Mouse (Mus musculus) limb, embryonic 14.5 days (tissue): Measurements from ENCODE around the gene Ankrd12. TPM values are rescaled to one million over a fixed set of nuclear protein-coding genes. Genes with fewer than 3 reads are reported as not detected.

Experiments used
- ATAC-seq: fragments of 200-750 bp; cut with Nextera tagmentation; 2 replicates; pipeline ENCODE4 v1.8.0; 2017; ENCODE audit warnings: low read depth, moderate number of reproducible peaks, moderate TSS enrichment; ENCODE audit not compliant: low FRiP score
- DNase-seq: peaks from one replicate; pipeline ENCODE4 v3.0.0-alpha.2; 2015; ENCODE audit warnings: low spot score
- H3K27ac ChIP-seq: fragments of 300-500 bp; sonication (generic); replicated peaks from 2 replicates; pipeline ENCODE4 v1.5.1; 2014; ENCODE audit warnings: low read depth, mild to moderate bottlenecking, low read length, moderate library complexity, mixed read lengths
- H3K27me3 ChIP-seq: fragments of 300-500 bp; sonication (generic); 2 replicates; pipeline ENCODE4 v1.6.1; 2014; ENCODE audit warnings: low read length, mixed read lengths; ENCODE audit not compliant: control insufficient read depth, insufficient read depth
- H3K36me3 ChIP-seq: fragments of 300-500 bp; sonication (generic); 2 replicates; pipeline ENCODE4 v1.6.1; 2014; ENCODE audit warnings: mild to moderate bottlenecking, low read length, moderate library complexity, mixed read lengths; ENCODE audit not compliant: control insufficient read depth, insufficient read depth
- H3K4me1 ChIP-seq: fragments of 300-500 bp; sonication (generic); 2 replicates; pipeline ENCODE4 v1.6.1; 2014; ENCODE audit warnings: antibody characterized with exemption, low read length, mixed read lengths; ENCODE audit not compliant: control insufficient read depth, insufficient read depth
- H3K4me2 ChIP-seq: fragments of 300-500 bp; sonication (generic); replicated peaks from 2 replicates; pipeline ENCODE4 v1.6.1; 2014; ENCODE audit warnings: low read depth, mild to moderate bottlenecking, low read length, moderate library complexity; ENCODE audit not compliant: severe bottlenecking
- H3K4me3 ChIP-seq: fragments of 300-500 bp; sonication (generic); replicated peaks from 2 replicates; pipeline ENCODE4 v1.5.1; 2014; ENCODE audit warnings: low read length
- H3K9ac ChIP-seq: fragments of 300-500 bp; sonication (generic); 2 replicates; pipeline ENCODE4 v1.6.1; 2014; ENCODE audit warnings: mild to moderate bottlenecking, low read depth, low read length, moderate library complexity; ENCODE audit not compliant: severe bottlenecking
- H3K9me3 ChIP-seq: fragments of 300-500 bp; sonication (generic); 2 replicates; pipeline ENCODE4 v1.6.1; 2016; ENCODE audit warnings: low read length; ENCODE audit not compliant: control insufficient read depth
- POLR2A ChIP-seq: fragments of 200-500 bp; IDR thresholded peaks from 2 replicates; pipeline ENCODE4 v1.8.0; 2012; ENCODE audit warnings: inconsistent platforms, mild to moderate bottlenecking, moderate library complexity, borderline replicate concordance; ENCODE audit not compliant: insufficient read depth, insufficient read length; ENCODE audit errors: extremely low read depth
- WGBS: fragments of 180-500 bp; shearing (Covaris S2); extraction: QIAGEN DNeasy Blood & Tissue Kit; methylation state at CpG from one replicate; pipeline ENCODE4 v1.1.7; 2014; 5-methylcytosine and 5-hydroxymethylcytosine counted together
- polyA plus RNA-seq, 2 experiments: library from polyadenylated mRNA; depleted of rRNA in 1 of 2; stranded (reverse) in 1 of 2; unstranded in 1 of 2; fragments of >200 nt; fragmentation: Nextera tagmentation in 1 of 2; extraction: Ambion mirVana in 1 of 2; gene quantifications; 2 replicates each; pipeline versions ENCODE4 v1.2.1 to v1.2.3; 2012 to 2014

Gene Ankrd12
- polyA plus RNA-seq, 2 experiments, result 7.9 to 22.5 TPM

GRCm38 (mm10) chr17:65924218-65924617 is 152.7 kb downstream of the Ankrd12 start:
- WGBS, result 70% methylated on average over 5 of the region's 5 CpGs
- ATAC-seq (no peak), DNase-seq (no peak)
- Histone ChIP-seq H3K4me2 (no peak overlapping the region), H3K27ac (no peak overlapping the region), H3K9me3 (no peaks in the 10 kb centered on the region), H3K27me3 (no peaks in the 10 kb centered on the region), H3K9ac (no peak overlapping the region), H3K36me3 (peaks cover 59% of the 10 kb centered on the region), H3K4me1 (no peaks in the 10 kb centered on the region), H3K4me3 (no peak overlapping the region)
- no peak for TF ChIP-seq POLR2A

GRCm38 (mm10) chr17:65921975-65922374 is 154.9 kb downstream of the Ankrd12 start:
- WGBS, result 69% methylated on average over 6 of the region's 6 CpGs
- Histone ChIP-seq H3K4me3 (no peak overlapping the region), H3K9ac (no peak overlapping the region), H3K27me3 (no peaks in the 10 kb centered on the region), H3K9me3 (no peaks in the 10 kb centered on the region), H3K4me1 (no peaks in the 10 kb centered on the region), H3K4me2 (no peak overlapping the region), H3K27ac (no peak overlapping the region), H3K36me3 (peaks cover 56% of the 10 kb centered on the region)
- DNase-seq (no peak), ATAC-seq (no peak)
- no peak for TF ChIP-seq POLR2A

DNA sequence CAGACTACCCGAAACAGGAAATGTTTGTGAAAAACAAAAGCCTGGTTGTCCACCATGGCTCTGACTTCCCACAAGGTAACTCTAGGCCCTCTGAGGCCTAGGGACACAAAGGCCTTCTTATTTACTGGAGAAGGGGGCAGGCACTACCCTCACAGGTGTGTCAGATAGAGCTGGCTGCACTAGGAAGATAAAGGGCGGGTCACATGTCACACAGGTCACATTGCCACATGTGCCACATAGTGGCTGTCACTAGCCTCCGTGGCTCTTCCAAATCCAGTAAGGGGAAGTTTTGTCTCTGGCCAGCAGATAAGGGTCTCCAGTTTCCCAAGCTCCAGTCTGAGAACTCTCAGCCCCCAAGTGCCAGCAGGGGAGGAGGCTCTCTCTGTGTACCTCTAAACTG is 157.7 kb downstream of the Ankrd12 start:
- Histone ChIP-seq H3K36me3 (peaks cover 32% of the 10 kb centered on the region), H3K9ac (no peak overlapping the region), H3K27ac (no peak overlapping the region), H3K4me3 (no peak overlapping the region), H3K27me3 (no peaks in the 10 kb centered on the region), H3K9me3 (no peaks in the 10 kb centered on the region), H3K4me1 (peaks cover 3% of the 10 kb centered on the region), H3K4me2 (no peak overlapping the region)
- DNase-seq, result no peak
- no peak for ATAC-seq
- TF ChIP-seq POLR2A, result no peak
- 67% methylated on average over 3 of the region's 3 CpGs for WGBS

DNA sequence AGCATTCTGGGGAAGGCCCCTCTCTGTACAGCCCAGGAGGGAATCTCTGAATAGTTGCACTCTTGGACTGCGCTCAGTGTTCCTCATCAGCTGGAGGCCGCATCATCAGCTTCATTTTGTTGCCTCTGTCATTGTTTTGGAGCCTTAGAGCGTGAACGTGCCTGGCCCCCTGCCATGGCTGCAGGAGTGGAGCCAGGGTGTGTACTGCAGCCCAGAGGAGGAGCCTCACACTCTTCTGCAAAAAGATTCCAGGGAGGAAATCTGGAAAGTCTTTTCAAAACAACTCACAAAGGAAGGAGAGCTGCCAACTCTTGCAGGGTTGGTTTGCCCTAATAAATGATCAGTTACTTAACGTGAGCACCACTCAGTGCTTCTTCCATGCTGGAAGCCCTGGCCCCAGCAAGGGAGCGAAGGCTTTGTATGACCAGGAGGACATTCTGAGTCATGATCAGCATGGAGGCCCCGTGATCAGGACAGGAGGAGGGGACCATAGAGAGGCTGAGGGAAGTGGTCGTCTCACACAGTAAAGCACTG is 160.7 kb downstream of the Ankrd12 start:
- DNase-seq (peak; percentile 85), ATAC-seq (peak; percentile 88)
- H3K27ac ChIP-seq, result peak overlapping the region; percentile 90
- peaks cover 3% of the 10 kb centered on the region for H3K4me1 ChIP-seq
- no peaks in the 10 kb centered on the region for H3K27me3 ChIP-seq
- H3K36me3 ChIP-seq, result 0 out of 2 replicates have a peak, but pooled peaks cover 5% of the 10 kb centered on the region
- no peak overlapping the region for H3K9ac ChIP-seq
- no peak overlapping the region for H3K4me2 ChIP-seq
- 50% methylated on average over 8 of the region's 8 CpGs for WGBS
- no peaks in the 10 kb centered on the region for H3K9me3 ChIP-seq
- no peak overlapping the region for H3K4me3 ChIP-seq
- no peak for TF ChIP-seq POLR2A

Other genes with a start within 250 kb of the Ankrd12 start
- 39.9 and 44.2 TPM in 2 replicates for gene Ralbp1, start 191.3 kb downstream of the Ankrd12 start, polyA plus RNA-seq (2012; rRNA removed)
- gene Ralbp1, start 191.3 kb downstream of the Ankrd12 start, polyA plus RNA-seq (2014; fragmentation: Nextera tagmentation; extraction: Ambion mirVana), result 132 and 137 TPM in 2 replicates
- gene Twsg1, start 125.9 kb downstream of the Ankrd12 start, polyA plus RNA-seq (2012; rRNA removed), result 91.8 and 103 TPM in 2 replicates
- gene Twsg1, start 125.9 kb downstream of the Ankrd12 start, polyA plus RNA-seq (2014; fragmentation: Nextera tagmentation; extraction: Ambion mirVana), result 158 and 175 TPM in 2 replicates
- gene Ndufv2, start 24.5 kb upstream of the Ankrd12 start, polyA plus RNA-seq (2012; rRNA removed), result 73.1 and 115 TPM in 2 replicates
- gene Ndufv2, start 24.5 kb upstream of the Ankrd12 start, polyA plus RNA-seq (2014; fragmentation: Nextera tagmentation; extraction: Ambion mirVana), result 315 and 316 TPM in 2 replicates
- 53.3 and 55.8 TPM in 2 replicates for gene Washc1, start 34.5 kb upstream of the Ankrd12 start, polyA plus RNA-seq (2012; rRNA removed)
- 39.4 and 41.7 TPM in 2 replicates for gene Washc1, start 34.5 kb upstream of the Ankrd12 start, polyA plus RNA-seq (2014; fragmentation: Nextera tagmentation; extraction: Ambion mirVana)
- 27.8 and 30.3 TPM in 2 replicates for gene Ddx11, start 46.4 kb upstream of the Ankrd12 start, polyA plus RNA-seq (2012; rRNA removed)
- 13.1 and 15.3 TPM in 2 replicates for gene Ddx11, start 46.4 kb upstream of the Ankrd12 start, polyA plus RNA-seq (2014; fragmentation: Nextera tagmentation; extraction: Ambion mirVana)